Mouse (Mus musculus) erythroblast, adult 5-6 weeks (primary cell): ENCODE results near the gene Sde2. TPM values are rescaled to one million over a fixed set of nuclear protein-coding genes. Genes with fewer than 3 reads are reported as not detected.

Source experiments
- ATAC-seq: replicated peaks from 2 replicates; pipeline ENCODE4 v1.8.0; 2016; ENCODE audit warnings: moderate number of reproducible peaks, mild to moderate bottlenecking, moderate TSS enrichment, inconsistent platforms; ENCODE audit not compliant: poor library complexity, low FRiP score, severe bottlenecking
- total RNA-seq, 2 experiments: library from RNA; stranded (forward) in 1 of 2; stranded (reverse) in 1 of 2; fragments of 150-400 nt in 1 of 2; fragments of 200-764, 138-1000 nt in 1 of 2; gene quantifications; 2 replicates each; pipeline versions ENCODE4 v1.2.3 to v1.2.4; 2015 to 2017; ENCODE audit warnings: low replicate concordance in 2 of 2

Sde2 gene
- total RNA-seq (2015; ENCODE audit: low replicate concordance) (17.3 and 29.4 TPM in 2 replicates), total RNA-seq (2017; ENCODE audit: low replicate concordance) (34.7 and 53.5 TPM in 2 replicates)

GRCm38 (mm10) chr1:180850316-180851270 is at the start of gene Sde2:
Gene Sde2, plus strand, starts transcription at chr1:180851127.
- ATAC-seq = peak; percentile 84

GRCm38 (mm10) chr1:180801466-180801994 is 49.4 kb upstream of the Sde2 start:
- no peak for ATAC-seq

- ATAC-seq = no peak
Observed at GRCm38 (mm10) chr1:180803881-180804280, 47.0 kb upstream of the Sde2 start.

- ATAC-seq = no peak
Observed at GRCm38 (mm10) chr1:180808831-180809230, 42.1 kb upstream of the Sde2 start.

- no peak for ATAC-seq
Observed at GRCm38 (mm10) chr1:180810976-180811375, 40.0 kb upstream of the Sde2 start.

GRCm38 (mm10) chr1:180811596-180812462 is 39.1 kb upstream of the Sde2 start:
- no peak for ATAC-seq

- ATAC-seq = peak; percentile 15; the same call in 1 of the 2 replicates
Observed at GRCm38 (mm10) chr1:180812463-180813408, 38.2 kb upstream of the Sde2 start.

- ATAC-seq = peak; percentile 73
Observed at GRCm38 (mm10) chr1:180813409-180813884, 37.5 kb upstream of the Sde2 start.

GRCm38 (mm10) chr1:180813885-180814740 is 36.8 kb upstream of the Sde2 start, which contains the start of gene H3f3a:
Gene H3f3a, minus strand, starts transcription at chr1:180813943.
- peak; percentile 35 for ATAC-seq

- ATAC-seq = no peak
Observed at GRCm38 (mm10) chr1:180815371-180816024, 35.4 kb upstream of the Sde2 start.

GRCm38 (mm10) chr1:180818000-180818399 is 32.9 kb upstream of the Sde2 start:
- ATAC-seq = peak; percentile 66

- peak; percentile 68 for ATAC-seq
Observed at GRCm38 (mm10) chr1:180821101-180821500, 29.8 kb upstream of the Sde2 start.

GRCm38 (mm10) chr1:180822276-180822675 is 28.7 kb upstream of the Sde2 start:
- ATAC-seq = no peak

- ATAC-seq = no peak
Observed at GRCm38 (mm10) chr1:180823716-180824115, 27.2 kb upstream of the Sde2 start.

- ATAC-seq = no peak
Observed at GRCm38 (mm10) chr1:180824721-180825120, 26.2 kb upstream of the Sde2 start.

- ATAC-seq = no peak
Observed at GRCm38 (mm10) chr1:180826634-180827033, 24.3 kb upstream of the Sde2 start.

- ATAC-seq = peak; percentile 78
Observed at GRCm38 (mm10) chr1:180829775-180830174, 21.2 kb upstream of the Sde2 start.
